22 mouse cellular contexts compared by ENCODE assay signal in genomic region chr5:150959861-150960260, GRCm38 (mm10). TPM values are rescaled to one million over a fixed set of nuclear protein-coding genes. Genes with fewer than 3 reads are reported as not detected.
"Had no signal": no experiment of that assay in that cellular context is flagged by ENCODE, and none has a peak within 500 bp of the region (broad histone marks: within the 10 kb centered on the region; RNA-seq: fewer than 3 reads in every experiment).

No protein-coding gene starts in this region.

- H3K27me3 ChIP-seq: hindbrain, embryonic 15.5 days had no signal

- H3K27ac ChIP-seq: heart, embryonic 13.5 days; heart, embryonic 15.5 days; hindbrain, embryonic 13.5 days; hindbrain, embryonic 15.5 days; hindbrain, postnatal 0 days; limb, embryonic 13.5 days; limb, embryonic 15.5 days; liver, embryonic 12.5 days; liver, embryonic 14.5 days had no signal

- H3K36me3 ChIP-seq: heart, embryonic 13.5 days; heart, embryonic 15.5 days; hindbrain, embryonic 13.5 days; hindbrain, embryonic 15.5 days; limb, embryonic 13.5 days; limb, embryonic 15.5 days; liver, embryonic 12.5 days had no signal

- H3K4me3 ChIP-seq: heart, embryonic 13.5 days; heart, embryonic 15.5 days; hindbrain, embryonic 13.5 days; hindbrain, embryonic 15.5 days; limb, embryonic 13.5 days; limb, embryonic 15.5 days; liver, embryonic 12.5 days had no signal

- H3K9ac ChIP-seq: forebrain, postnatal 0 days; heart, embryonic 13.5 days; heart, embryonic 15.5 days; hindbrain, embryonic 13.5 days; hindbrain, embryonic 15.5 days; limb, embryonic 13.5 days; limb, embryonic 15.5 days; liver, embryonic 12.5 days; liver, embryonic 14.5 days had no signal

- H3K4me1 ChIP-seq: heart, embryonic 13.5 days; heart, embryonic 15.5 days; hindbrain, embryonic 13.5 days; hindbrain, embryonic 15.5 days; limb, embryonic 13.5 days; limb, embryonic 15.5 days; liver, embryonic 12.5 days had no signal

- DNase-seq: forebrain, postnatal 0 days; gastrocnemius, postnatal 14 days; gastrocnemius, postnatal 36 days; heart, adult 18-20 months; heart, postnatal 14 days; heart, postnatal 36 days; layer of hippocampus, adult 9-11 months; layer of hippocampus, postnatal 36 days; left cerebral cortex, postnatal 4 days; lung, adult 18-20 months had no signal

RNA-seq across cellular contexts. Expression of gene Kl, which starts 7.5 kb away (rescaled TPM):
- total RNA-seq: hematopoietic stem cell, adult 5-6 weeks; liver, adult 2 months had no signal
- polyA plus RNA-seq: intestine, embryonic 14.5 days; liver, adult 2 months; liver, embryonic 12.5 days had no signal
